Mouse (Mus musculus) erythroblast, embryonic 14.5 days (primary cell): ENCODE results near the gene Oscp1. TPM values are rescaled to one million over a fixed set of nuclear protein-coding genes. Genes with fewer than 3 reads are reported as not detected.

Source experiments
- H3K27me3 ChIP-seq: 2 replicates; pipeline ENCODE4 v1.6.1; 2012; ENCODE audit warnings: inconsistent platforms; ENCODE audit not compliant: control insufficient read depth
- H3K36me3 ChIP-seq: 2 replicates; pipeline ENCODE4 v1.6.1; 2012; ENCODE audit warnings: mild to moderate bottlenecking, inconsistent platforms; ENCODE audit not compliant: control insufficient read depth
- H3K4me1 ChIP-seq: 2 replicates; pipeline ENCODE4 v1.6.1; 2012; ENCODE audit warnings: inconsistent platforms; ENCODE audit not compliant: control insufficient read depth
- H3K4me3 ChIP-seq: replicated peaks from 2 replicates; pipeline ENCODE3; 2012; ENCODE audit warnings: moderate library complexity, mild to moderate bottlenecking, inconsistent platforms
- H3K9me3 ChIP-seq: 2 replicates; pipeline ENCODE4 v1.6.1; 2012; ENCODE audit warnings: low read length, inconsistent platforms, mixed read lengths; ENCODE audit not compliant: control insufficient read depth
- GATA1 ChIP-seq: IDR thresholded peaks from 2 replicates; pipeline ENCODE4 v1.6.1; 2012; ENCODE audit warnings: low read length, inconsistent platforms, mixed read lengths
- TAL1 ChIP-seq: IDR thresholded peaks from 3 replicates; pipeline ENCODE4 v1.6.1; 2012; ENCODE audit warnings: low read length, inconsistent platforms, mixed read lengths
- polyA plus RNA-seq: library from polyadenylated mRNA; stranded (reverse); fragments of >175 nt; gene quantifications from 2 replicates; pipeline ENCODE4 v1.2.3, GENCODE M21; 2012

The Oscp1 gene
- polyA plus RNA-seq = 0.02 TPM in 1 of 2 replicates, not detected in the other

- Histone ChIP-seq H3K4me1 (peaks cover 31% of the 10 kb centered on the region), H3K36me3 (peaks cover 30% of the 10 kb centered on the region), H3K9me3 (no peaks in the 10 kb centered on the region), H3K4me3 (peak within 1 kb of the TSS; percentile 77), H3K27me3 (no peaks in the 10 kb centered on the region)
- TF ChIP-seq GATA1 (no peak), TAL1 (no peak)
Measured at GRCm38 (mm10) chr4:126058134-126058996, at the start of gene Oscp1. Oscp1 (plus strand) TSS chr4:126058565.

GRCm38 (mm10) chr4:126017676-126018332, 40.6 kb upstream of the Oscp1 start:
- Histone ChIP-seq H3K9me3 (no peaks in the 10 kb centered on the region), H3K36me3 (no peaks in the 10 kb centered on the region), H3K27me3 (no peaks in the 10 kb centered on the region), H3K4me1 (no peaks in the 10 kb centered on the region), H3K4me3 (no peak overlapping the region)
- TF ChIP-seq TAL1 = no peak
- no peak for TF ChIP-seq GATA1

- TF ChIP-seq TAL1 (no peak), GATA1 (no peak)
- Histone ChIP-seq H3K4me3 (no peak overlapping the region), H3K27me3 (0 out of 2 replicates have a peak, but pooled peaks cover under 1% of the 10 kb centered on the region), H3K9me3 (no peaks in the 10 kb centered on the region), H3K4me1 (no peaks in the 10 kb centered on the region), H3K36me3 (no peaks in the 10 kb centered on the region)
Measured at GRCm38 (mm10) chr4:126018966-126019538, 39.3 kb upstream of the Oscp1 start.

GRCm38 (mm10) chr4:126024303-126024900, 34.0 kb upstream of the Oscp1 start, which contains the start of gene Csf3r:
Csf3r (plus strand) TSS chr4:126024550.
- Histone ChIP-seq H3K4me1 (peaks cover 3% of the 10 kb centered on the region; the same call in 1 of the 2 replicates), H3K9me3 (no peaks in the 10 kb centered on the region), H3K4me3 (no peak within 1 kb of the TSS), H3K27me3 (peaks cover 10% of the 10 kb centered on the region; the same call in 1 of the 2 replicates), H3K36me3 (no peaks in the 10 kb centered on the region)
- no peak for TF ChIP-seq TAL1
- no peak for TF ChIP-seq GATA1

GRCm38 (mm10) chr4:126025801-126026200, 32.6 kb upstream of the Oscp1 start:
- TF ChIP-seq GATA1 (no peak), TAL1 (no peak)
- Histone ChIP-seq H3K4me1 (peaks cover 3% of the 10 kb centered on the region; the same call in 1 of the 2 replicates), H3K4me3 (no peak overlapping the region)

GRCm38 (mm10) chr4:126027980-126028379, 30.4 kb upstream of the Oscp1 start:
- Histone ChIP-seq H3K4me3 (no peak overlapping the region), H3K4me1 (peaks cover 3% of the 10 kb centered on the region; the same call in 1 of the 2 replicates), H3K9me3 (no peaks in the 10 kb centered on the region), H3K27me3 (peaks cover 10% of the 10 kb centered on the region; the same call in 1 of the 2 replicates), H3K36me3 (no peaks in the 10 kb centered on the region)
- TF ChIP-seq TAL1 (no peak), GATA1 (no peak)

More at GRCm38 (mm10) chr4:126025801-126026200, 32.6 kb upstream of the Oscp1 start:
- no peaks in the 10 kb centered on the region for H3K36me3 ChIP-seq
- peaks cover 10% of the 10 kb centered on the region; the same call in 1 of the 2 replicates for H3K27me3 ChIP-seq
- no peaks in the 10 kb centered on the region for H3K9me3 ChIP-seq

- peaks cover 3% of the 10 kb centered on the region; the same call in 1 of the 2 replicates for H3K4me1 ChIP-seq
- no peak overlapping the region for H3K4me3 ChIP-seq
- H3K9me3 ChIP-seq = no peaks in the 10 kb centered on the region
- peaks cover 9% of the 10 kb centered on the region; the same call in 1 of the 2 replicates for H3K27me3 ChIP-seq
- no peak for TF ChIP-seq GATA1
- no peak for TF ChIP-seq TAL1
- H3K36me3 ChIP-seq = no peaks in the 10 kb centered on the region
Measured at GRCm38 (mm10) chr4:126029042-126029441, 29.3 kb upstream of the Oscp1 start.

GRCm38 (mm10) chr4:126030705-126031104, 27.7 kb upstream of the Oscp1 start:
- Histone ChIP-seq H3K9me3 (no peaks in the 10 kb centered on the region), H3K4me1 (peaks cover 3% of the 10 kb centered on the region; the same call in 1 of the 2 replicates), H3K4me3 (no peak overlapping the region), H3K36me3 (no peaks in the 10 kb centered on the region), H3K27me3 (no peaks in the 10 kb centered on the region)
- TF ChIP-seq TAL1 (no peak), GATA1 (no peak)
